ENCODE assay signal across 9 mouse cellular contexts in the genomic region with DNA sequence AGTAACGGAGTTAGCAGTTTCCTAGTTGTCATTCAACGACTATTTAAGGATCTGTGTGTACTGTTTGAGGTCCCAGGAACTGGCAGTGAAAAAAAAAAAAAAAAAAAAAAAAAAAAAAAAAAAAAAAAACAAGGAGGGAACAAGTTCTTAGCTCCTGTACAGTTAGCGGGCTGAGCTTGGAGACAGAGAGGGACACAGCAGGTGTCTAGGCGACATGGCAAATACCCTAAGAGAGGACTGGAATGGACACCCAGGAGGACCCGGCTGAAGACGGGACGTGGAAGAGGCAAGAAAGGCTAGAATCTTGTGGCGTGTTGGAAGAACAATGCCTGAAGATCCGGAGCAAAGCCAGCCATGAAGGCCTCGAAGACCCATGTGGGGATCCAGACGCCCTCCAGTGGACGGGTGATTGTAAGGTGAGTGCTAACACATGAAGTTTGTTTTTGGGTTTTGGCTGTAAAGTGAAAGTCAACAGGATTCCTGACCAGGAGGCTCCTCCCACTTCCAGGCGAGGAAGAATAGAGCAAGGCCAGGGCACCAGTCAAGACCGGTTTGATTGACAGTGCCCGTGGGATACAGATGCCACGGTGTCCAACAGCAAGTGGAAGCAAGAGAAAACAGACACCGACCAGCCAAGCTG. TPM values are rescaled to one million over a fixed set of nuclear protein-coding genes. Genes with fewer than 3 reads are reported as not detected.
DNase-seq lines count a peak whose midpoint lies in the region; ATAC-seq and TF ChIP-seq lines count a peak whose summit lies in the region.
"Had no signal": no experiment of that assay in that cellular context is flagged by ENCODE, and none has a peak within 500 bp of the region (broad histone marks: within the 10 kb centered on the region; RNA-seq: fewer than 3 reads in every experiment).

No protein-coding gene starts in this region.

- WGBS in embryonic facial prominence, embryonic 14.5 days: 26% methylated on average over 17 of the region's 17 CpGs
- WGBS in lung, adult 2 months: 32% methylated on average over 17 of the region's 17 CpGs

- no peaks in the 10 kb centered on the region for H3K9me3 ChIP-seq in embryonic facial prominence, embryonic 14.5 days (ENCODE audit: control insufficient read depth, low read length)

- no peak for TF ChIP-seq POLR2A in testis, adult 2 months (IDR thresholded peaks at IDR 0.05; ENCODE audit: control insufficient read depth, low read depth, low read length)
- no peak for TF ChIP-seq POLR2A in lung, adult 2 months (IDR thresholded peaks at IDR 0.05; ENCODE audit: borderline replicate concordance, extremely low read depth, low read depth, low read length)

- TF ChIP-seq CTCF in testis, adult 2 months (IDR thresholded peaks at IDR 0.05; ENCODE audit: control insufficient read depth, insufficient read depth, insufficient replicate concordance, low read depth, low read length): 0 out of 2 replicates have a peak, but pooled peaks have one; percentile 17
- peak; percentile 30; the same call in 1 of the 2 replicates for TF ChIP-seq CTCF in lung, adult 2 months (IDR thresholded peaks at IDR 0.05; ENCODE audit: insufficient read depth, low read length)

- no peaks in the 10 kb centered on the region for H3K27me3 ChIP-seq in testis, adult 2 months (ENCODE audit: control insufficient read depth, insufficient read depth, low read length)
- no peaks in the 10 kb centered on the region for H3K27me3 ChIP-seq in embryonic facial prominence, embryonic 14.5 days (replicated peaks; ENCODE audit: control insufficient read depth, insufficient read depth, low read length)

- no peaks in the 10 kb centered on the region for H3K36me3 ChIP-seq in testis, adult 2 months (ENCODE audit: control insufficient read depth, insufficient read depth, low read length)
- no peaks in the 10 kb centered on the region for H3K36me3 ChIP-seq in embryonic facial prominence, embryonic 14.5 days (ENCODE audit: control insufficient read depth, insufficient read depth, low read length)

- ATAC-seq in embryonic facial prominence, embryonic 14.5 days (ENCODE audit: low read depth): 0 out of 2 replicates have a peak, but pooled peaks have one; percentile 48

- H3K4me2 ChIP-seq in embryonic facial prominence, embryonic 14.5 days (ENCODE audit: low read depth, low read length): peak overlapping the region; percentile 1; the same call in 1 of the 2 replicates

- DNase-seq in testis, postnatal 14 days (ENCODE audit: low spot score): no peak
- no peak for DNase-seq in embryonic facial prominence, embryonic 14.5 days (ENCODE audit: low spot score)
- peak; percentile 50 for DNase-seq in kidney, adult 11 months
- peak; percentile 54 for DNase-seq in lung, adult 2 months
- no peak for DNase-seq in layer of hippocampus, postnatal 10 days (ENCODE audit: low spot score in 2 of 2)
- DNase-seq in left cerebral cortex, adult 9 months (ENCODE audit: low spot score in 2 of 2): no peak
- DNase-seq in spleen, postnatal 4 days (ENCODE audit: low spot score in 2 of 2): no peak

- peaks cover 2% of the 10 kb centered on the region for H3K4me1 ChIP-seq in testis, adult 2 months (ENCODE audit: control insufficient read depth, insufficient read depth, low read length)
- no peaks in the 10 kb centered on the region for H3K4me1 ChIP-seq in embryonic facial prominence, embryonic 14.5 days (ENCODE audit: control insufficient read depth, insufficient read depth, low read length)
- no peaks in the 10 kb centered on the region for H3K4me1 ChIP-seq in lung, adult 2 months (ENCODE audit: control insufficient read depth, insufficient read depth, low read length)

- H3K9ac ChIP-seq in embryonic facial prominence, embryonic 14.5 days (ENCODE audit: low read depth, low read length): no peak overlapping the region

- peak overlapping the region; percentile 18; the same call in 1 of the 2 replicates for H3K4me3 ChIP-seq in testis, adult 2 months (ENCODE audit: control insufficient read depth, low read depth, low read length)
- H3K4me3 ChIP-seq in embryonic facial prominence, embryonic 14.5 days (ENCODE audit: low read depth, low read length): no peak overlapping the region
- peak overlapping the region; percentile 17 for H3K4me3 ChIP-seq in lung, adult 2 months (replicated peaks; ENCODE audit: extremely low read depth, low read depth, low read length)

- H3K27ac ChIP-seq in testis, adult 2 months (ENCODE audit: control insufficient read depth, insufficient read depth, low read depth, low read length): no peak overlapping the region
- no peak overlapping the region for H3K27ac ChIP-seq in embryonic facial prominence, embryonic 14.5 days (replicated peaks; ENCODE audit: low read depth, low read length)

RNA-seq across cellular contexts. Expression of a gene that starts 8.6 kb away (rescaled TPM):
- 0.17 and 1.2 TPM in 2 replicates for polyA plus RNA-seq in testis, adult 2 months (2012; rRNA removed)
- 15.6 and 16.5 TPM in 2 replicates for polyA plus RNA-seq in embryonic facial prominence, embryonic 14.5 days (2014; fragmentation: Nextera tagmentation; extraction: Ambion mirVana)
- 15.5 and 18.4 TPM in 2 replicates for polyA plus RNA-seq in lung, adult 2 months (2012; rRNA removed)
- under 1 TPM in 1 of 2 experiments, not detected in 1; 0.13 TPM for total RNA-seq in layer of hippocampus, postnatal 10 days (2021)
- total RNA-seq: neutrophil, adult 5-6 weeks had no signal

RNA-seq across cellular contexts. Expression of a gene that starts 47.0 kb away (rescaled TPM):
- 1.6 and 1.7 TPM in 2 replicates for polyA plus RNA-seq in testis, adult 2 months (2012; rRNA removed)
- polyA plus RNA-seq in embryonic facial prominence, embryonic 14.5 days (2014; fragmentation: Nextera tagmentation; extraction: Ambion mirVana): 13.6 TPM in 2 replicates
- polyA plus RNA-seq in lung, adult 2 months (2012; rRNA removed): 39.2 and 41.8 TPM in 2 replicates
- total RNA-seq in layer of hippocampus, postnatal 10 days (2021): 1 to 10 TPM; 5.6 to 7.0 TPM

Comparison
In these comparisons a context has a peak if more than half of its experiments do, and no peak if none do; other contexts are left out.
1. DNase-seq: peak in kidney, adult 11 months (single experiment) and lung, adult 2 months (single experiment); none in testis, postnatal 14 days (single experiment), embryonic facial prominence, embryonic 14.5 days (single experiment), layer of hippocampus, postnatal 10 days (0 of 2), left cerebral cortex, adult 9 months (0 of 2) and spleen, postnatal 4 days (0 of 2).